Mouse (Mus musculus) E14TG2a.4 (cell line): Measurements from ENCODE around the gene Ccdc60.
"Not testable (repeated sequence)": the region's sequence is repeated elsewhere in the genome, so short reads cannot be mapped to it uniquely, and the experiment has no call there.

Experiments used
- H3K27me3 ChIP-seq: 2 replicates; pipeline ENCODE4 v1.6.1; 2014; ENCODE audit warnings: low read length, control low read depth; ENCODE audit not compliant: insufficient read depth
- H3K36me3 ChIP-seq: 2 replicates; pipeline ENCODE4 v1.6.1; 2014; ENCODE audit warnings: low read length, control low read depth; ENCODE audit not compliant: insufficient read depth
- H3K4me1 ChIP-seq: replicated peaks from 2 replicates; pipeline ENCODE4 v1.6.1; 2014; ENCODE audit warnings: low read depth, low read length, control low read depth
- H3K4me3 ChIP-seq: replicated peaks from 2 replicates; pipeline ENCODE4 v1.5.1; 2014; ENCODE audit warnings: mild to moderate bottlenecking, low read length
- H3K9me3 ChIP-seq: 2 replicates; pipeline ENCODE4 v1.6.1; 2014; ENCODE audit warnings: low read length, control low read depth
- CTCF ChIP-seq: conservative IDR thresholded peaks from 2 replicates; pipeline ENCODE4 v1.5.1; 2014; ENCODE audit warnings: low read length
- NANOG ChIP-seq: IDR thresholded peaks from 2 replicates; pipeline ENCODE4 v1.6.1; 2014; ENCODE audit warnings: borderline replicate concordance, low read length, mixed read lengths
- POU5F1 ChIP-seq: IDR thresholded peaks from 2 replicates; pipeline ENCODE4 v1.6.1; 2014; ENCODE audit warnings: low read length, borderline replicate concordance

Ccdc60 gene

GRCm38 (mm10) chr5:116309383-116309801 is 20.6 kb upstream of the Ccdc60 start:
- Histone ChIP-seq H3K27me3 (0 out of 2 replicates have a peak, but pooled peaks cover 3% of the 10 kb centered on the region), H3K4me3 (peak overlapping the region; percentile 66), H3K4me1 (peaks cover 45% of the 10 kb centered on the region), H3K36me3 (no peaks in the 10 kb centered on the region), H3K9me3 (peaks cover 5% of the 10 kb centered on the region; the same call in 1 of the 2 replicates)
- TF ChIP-seq NANOG = no peak
- no peak for TF ChIP-seq CTCF
- no peak for TF ChIP-seq POU5F1

- H3K36me3 ChIP-seq = no peaks in the 10 kb centered on the region
- no peak for TF ChIP-seq NANOG
- TF ChIP-seq POU5F1 = no peak
- no peak overlapping the region for H3K4me3 ChIP-seq
- H3K27me3 ChIP-seq = 0 out of 2 replicates have a peak, but pooled peaks cover 3% of the 10 kb centered on the region
- peaks cover 5% of the 10 kb centered on the region; the same call in 1 of the 2 replicates for H3K9me3 ChIP-seq
- H3K4me1 ChIP-seq = peaks cover 40% of the 10 kb centered on the region
Observed at GRCm38 (mm10) chr5:116305557-116305956, 16.8 kb upstream of the Ccdc60 start.

- not testable (repeated sequence) for H3K36me3 ChIP-seq, H3K27me3 ChIP-seq
Observed at GRCm38 (mm10) chr5:116305146-116305545, 16.4 kb upstream of the Ccdc60 start.

GRCm38 (mm10) chr5:116300984-116301383 is 12.2 kb upstream of the Ccdc60 start:
- TF ChIP-seq NANOG (no peak), POU5F1 (no peak), CTCF (no peak)
- Histone ChIP-seq H3K9me3 (no peaks in the 10 kb centered on the region), H3K4me3 (no peak overlapping the region), H3K4me1 (peaks cover 36% of the 10 kb centered on the region), H3K27me3 (no peaks in the 10 kb centered on the region), H3K36me3 (no peaks in the 10 kb centered on the region)

More at GRCm38 (mm10) chr5:116305146-116305545, 16.4 kb upstream of the Ccdc60 start:
- peaks cover 44% of the 10 kb centered on the region for H3K4me1 ChIP-seq
- H3K4me3 ChIP-seq, H3K9me3 ChIP-seq: not testable (repeated sequence)

GRCm38 (mm10) chr5:116293501-116293900 is 4.7 kb upstream of the Ccdc60 start:
- TF ChIP-seq CTCF = no peak
- TF ChIP-seq POU5F1 = no peak
- TF ChIP-seq NANOG = no peak
- peaks cover 31% of the 10 kb centered on the region for H3K4me1 ChIP-seq
- no peak overlapping the region for H3K4me3 ChIP-seq
- no peaks in the 10 kb centered on the region for H3K9me3 ChIP-seq
- H3K36me3 ChIP-seq = no peaks in the 10 kb centered on the region
- H3K27me3 ChIP-seq = no peaks in the 10 kb centered on the region

- no peaks in the 10 kb centered on the region for H3K36me3 ChIP-seq
- peaks cover 3% of the 10 kb centered on the region; the same call in 1 of the 2 replicates for H3K27me3 ChIP-seq
- TF ChIP-seq NANOG = no peak
- TF ChIP-seq CTCF = peak; percentile 55
- H3K4me1 ChIP-seq = peaks cover 57% of the 10 kb centered on the region
- H3K9me3 ChIP-seq = no peaks in the 10 kb centered on the region
- H3K4me3 ChIP-seq = peak overlapping the region; percentile 61
Observed at GRCm38 (mm10) chr5:116290584-116290983, 1.8 kb upstream of the Ccdc60 start.

GRCm38 (mm10) chr5:116289897-116290296 is 1.1 kb upstream of the Ccdc60 start:
- TF ChIP-seq POU5F1 (no peak), CTCF (no peak), NANOG (peak; percentile 62)
- Histone ChIP-seq H3K4me3 (peak overlapping the region; percentile 61), H3K36me3 (no peaks in the 10 kb centered on the region), H3K9me3 (no peaks in the 10 kb centered on the region), H3K4me1 (peaks cover 59% of the 10 kb centered on the region), H3K27me3 (peaks cover 3% of the 10 kb centered on the region; the same call in 1 of the 2 replicates)

GRCm38 (mm10) chr5:116288183-116288582 is 602 bp downstream of the Ccdc60 start:
- H3K4me1 ChIP-seq = peaks cover 65% of the 10 kb centered on the region
- H3K4me3 ChIP-seq = peak overlapping the region; percentile 61; the same call in 1 of the 2 replicates
- H3K36me3 ChIP-seq = no peaks in the 10 kb centered on the region
- no peaks in the 10 kb centered on the region for H3K9me3 ChIP-seq
- TF ChIP-seq CTCF (no peak), NANOG (no peak), POU5F1 (no peak)
- peaks cover 8% of the 10 kb centered on the region for H3K27me3 ChIP-seq

- TF ChIP-seq CTCF (no peak), POU5F1 (no peak), NANOG (no peak)
- Histone ChIP-seq H3K4me3 (peak overlapping the region; percentile 29; the same call in 1 of the 2 replicates), H3K4me1 (peaks cover 60% of the 10 kb centered on the region), H3K36me3 (no peaks in the 10 kb centered on the region), H3K27me3 (peaks cover 8% of the 10 kb centered on the region), H3K9me3 (no peaks in the 10 kb centered on the region)
Observed at GRCm38 (mm10) chr5:116285532-116286176, 3.1 kb downstream of the Ccdc60 start.
